Mouse (Mus musculus) olfactory bulb, adult 2 months (tissue): Measurements from ENCODE around the gene Taf1c.

ENCODE experiments used
- CTCF ChIP-seq: fragments of 200-500 bp; IDR thresholded peaks from 2 replicates; pipeline ENCODE4 v1.5.1; 2012; ENCODE audit warnings: low read depth, mild to moderate bottlenecking, low read length, moderate library complexity; ENCODE audit not compliant: insufficient read depth
- POLR2A ChIP-seq: fragments of 200-500 bp; IDR thresholded peaks from 2 replicates; pipeline ENCODE4 v1.6.1; 2012; ENCODE audit warnings: mild to moderate bottlenecking, low read depth, low read length, moderate library complexity; ENCODE audit not compliant: insufficient read depth

DNA sequence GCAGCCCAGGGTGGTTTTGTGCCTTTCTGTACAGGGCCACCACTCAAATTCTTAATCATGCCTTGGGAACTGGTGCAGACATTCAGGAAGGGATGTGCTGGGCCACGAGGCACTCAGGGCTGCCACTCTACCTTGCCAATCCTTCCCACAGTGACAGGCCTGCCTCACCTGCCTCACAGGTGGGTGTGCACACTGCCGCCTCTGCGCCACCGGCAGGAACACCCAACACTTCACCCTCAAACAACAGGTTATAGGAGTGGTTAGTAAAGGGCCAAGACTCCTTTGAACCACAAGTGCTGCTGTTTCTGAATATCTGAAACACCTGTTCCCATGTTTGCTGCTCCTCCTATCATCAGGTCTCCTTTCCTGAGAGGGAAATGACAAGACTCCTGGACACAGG lies 32.6 kb downstream of the Taf1c start:
- TF ChIP-seq CTCF, result no peak
- no peak for TF ChIP-seq POLR2A
